Mouse (Mus musculus) stomach, postnatal 0 days (tissue): Measurements from ENCODE around the gene Spem2.

Experiments
- CTCF ChIP-seq: IDR thresholded peaks from 2 replicates; pipeline ENCODE4 v1.5.1; 2016; ENCODE audit warnings: antibody characterized with exemption, low read depth, mild to moderate bottlenecking, moderate library complexity
- EP300 ChIP-seq: optimal IDR thresholded peaks from 2 replicates; pipeline ENCODE3; 2016; ENCODE audit warnings: antibody characterized with exemption

DNA sequence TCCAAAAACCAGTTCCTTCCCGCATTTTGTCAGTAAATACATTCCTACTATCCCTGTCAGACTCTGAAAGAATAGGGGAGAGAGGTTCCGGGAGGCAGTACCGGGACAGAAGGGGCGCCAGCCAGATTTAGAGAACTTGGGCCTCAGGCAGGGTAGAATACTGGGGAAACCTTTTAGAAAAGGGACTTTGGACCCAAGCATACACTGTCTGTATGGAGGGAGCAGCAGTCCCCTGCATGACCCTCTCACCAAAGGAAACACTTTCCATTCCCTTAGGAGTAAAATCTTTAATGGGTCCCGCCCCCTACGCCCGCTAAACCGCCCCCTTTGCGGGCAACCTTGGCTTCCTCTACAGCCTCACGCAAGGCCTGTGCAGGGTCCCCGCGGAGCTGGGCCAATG is 14.9 kb downstream of the Spem2 start:
- TF ChIP-seq CTCF, result no peak
- no peak for TF ChIP-seq EP300
